Mouse (Mus musculus) liver, adult (tissue): ENCODE results near the gene Tulp1.

Experiments used
- GATA4 ChIP-seq: IDR thresholded peaks from 2 replicates; pipeline ENCODE4 v1.6.1; 2014; ENCODE audit warnings: mild to moderate bottlenecking, low read length; ENCODE audit not compliant: insufficient replicate concordance

Tulp1 gene

GRCm38 (mm10) chr17:28313212-28313879 is 51.7 kb downstream of the Tulp1 start, which contains the start of gene Fance:
Gene Fance (plus strand): TSS chr17:28313519.
- peak; percentile 49; the same call in 1 of the 2 replicates for TF ChIP-seq GATA4

- TF ChIP-seq GATA4 = no peak
Measured at GRCm38 (mm10) chr17:28312232-28313211, 52.5 kb downstream of the Tulp1 start.

- no peak for TF ChIP-seq GATA4
Measured at GRCm38 (mm10) chr17:28311366-28312132, 53.5 kb downstream of the Tulp1 start.

- TF ChIP-seq GATA4 = no peak
Measured at GRCm38 (mm10) chr17:28310831-28311230, 54.2 kb downstream of the Tulp1 start.

- no peak for TF ChIP-seq GATA4
Measured at GRCm38 (mm10) chr17:28308297-28309195, 56.5 kb downstream of the Tulp1 start.

- TF ChIP-seq GATA4 = no peak
Measured at GRCm38 (mm10) chr17:28305172-28305571, 59.9 kb downstream of the Tulp1 start.
